Mouse (Mus musculus): ENCODE results near the gene Nwd1.

DNA sequence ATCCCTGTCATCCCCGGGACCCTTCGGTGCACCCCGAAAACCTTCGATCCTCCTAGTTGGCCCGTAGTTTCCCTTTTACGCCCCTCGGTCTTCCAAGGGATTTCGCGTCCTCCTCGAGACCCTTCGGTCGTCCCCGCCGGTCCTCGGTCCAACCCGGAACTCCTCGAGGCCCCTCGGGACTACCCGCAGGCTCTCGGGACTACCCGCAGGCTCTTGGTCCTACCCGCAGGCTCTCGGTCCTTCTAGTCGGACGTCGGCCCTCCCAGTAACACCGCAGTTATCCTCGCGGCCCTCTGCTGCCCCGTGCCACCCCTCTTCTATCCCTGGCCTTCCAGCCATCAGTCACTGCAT is 77.1 kb downstream of the Nwd1 start:
- TF ChIP-seq CTCF (IDR thresholded peaks at IDR 0.05; ENCODE audit: low read depth) (no peak), EP300 (optimal IDR thresholded peaks at IDR 0.05) (no peak)

Data from stomach, postnatal 0 days (tissue).